Mouse (Mus musculus): ENCODE measurements around the gene Rpusd1. TPM values are rescaled to one million over a fixed set of nuclear protein-coding genes. Genes with fewer than 3 reads are reported as not detected.

The Rpusd1 gene
- 20.1 TPM for polyA plus RNA-seq (2017; shearing (Covaris generic))

DNA sequence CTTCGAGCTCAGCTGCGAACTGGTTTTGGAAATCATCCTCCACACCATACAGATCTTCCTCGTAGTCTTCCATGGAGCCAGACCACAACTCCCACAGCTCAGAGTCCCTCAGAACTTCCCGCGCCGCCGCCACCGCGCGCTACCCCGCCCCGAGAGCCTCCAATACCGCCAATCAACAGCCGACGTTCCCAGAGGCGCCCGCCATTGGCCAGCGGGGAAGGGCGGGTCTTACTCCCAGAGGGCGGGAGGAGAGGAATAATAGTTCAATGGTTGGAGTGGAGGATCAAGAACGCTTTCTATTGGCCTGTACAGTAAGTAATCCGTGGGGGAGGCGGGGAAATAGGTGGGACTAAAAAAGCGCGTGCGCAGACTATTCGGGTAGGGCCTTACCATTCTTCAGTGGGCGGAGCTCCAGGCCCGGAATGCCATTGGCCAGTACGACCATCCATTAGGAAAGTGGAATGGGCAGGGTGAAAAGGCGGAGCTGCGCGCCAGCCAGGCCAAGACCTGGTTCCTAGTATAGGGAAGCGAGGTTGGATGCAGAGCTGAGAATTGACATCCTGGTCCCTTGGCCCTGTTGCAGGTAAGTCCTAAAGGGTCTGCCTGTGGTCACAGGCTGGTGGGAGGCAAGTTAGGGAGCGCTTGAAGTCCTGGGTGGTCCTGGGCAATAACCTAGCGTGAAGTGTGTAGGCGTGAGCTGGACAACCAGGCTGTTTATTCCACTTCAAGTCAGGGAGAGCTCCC, at the start of gene Rpusd1, which contains the start of gene Chtf18:
Gene Rpusd1, plus strand, starts transcription at position 406 of the 744 bp plus-strand sequence.
Gene Chtf18, minus strand, starts transcription at position 155 of the 744 bp plus-strand sequence.

DNA sequence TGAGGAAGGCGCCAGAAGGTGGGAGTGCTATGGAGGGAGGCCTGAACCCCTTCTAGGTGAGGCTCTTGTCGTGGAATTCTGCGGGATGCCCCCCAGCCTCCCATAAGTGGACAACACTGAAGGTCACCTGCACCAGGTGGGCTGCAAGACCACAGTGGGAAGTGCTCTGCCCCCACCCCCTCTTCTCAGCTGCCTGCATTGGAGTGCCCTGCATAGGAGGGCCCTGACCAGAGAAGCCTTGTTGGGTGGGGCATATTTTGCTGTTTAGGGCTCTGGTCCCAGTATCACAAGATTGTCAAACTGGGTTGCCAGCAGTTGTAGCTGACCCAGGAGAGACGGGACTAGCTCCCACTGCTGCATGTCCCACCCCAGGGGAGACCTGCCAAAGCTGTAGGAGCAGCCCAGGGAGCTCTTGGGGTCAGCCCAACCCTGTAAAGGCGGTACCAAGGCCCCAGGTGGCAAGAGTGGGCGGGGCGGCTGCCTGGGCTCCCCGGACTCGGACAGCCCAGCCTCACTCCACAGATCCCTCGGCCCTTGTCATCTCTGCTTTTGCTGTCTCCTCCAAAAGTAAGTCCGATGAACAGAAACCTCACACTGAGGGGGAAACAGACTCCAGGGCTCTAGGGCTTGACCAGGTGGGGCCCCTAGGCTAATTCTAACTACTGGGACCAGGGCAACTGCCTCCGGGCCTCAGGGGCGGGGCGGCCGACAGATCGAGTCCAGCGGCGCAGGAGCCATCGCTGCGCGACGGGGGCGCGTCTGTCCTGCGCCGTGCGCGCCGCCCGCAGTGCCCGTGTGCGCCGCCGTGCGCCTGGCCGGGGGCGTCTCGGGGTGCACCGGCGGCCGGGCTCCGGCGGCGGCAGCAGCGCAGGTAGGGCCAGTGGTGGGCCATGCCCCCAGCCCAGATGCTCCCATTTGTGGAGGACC, 10.5 kb upstream of the Rpusd1 start, which contains the start of gene Gng13:
Gene Gng13, plus strand, starts transcription at position 461 of the 927 bp plus-strand sequence.

DNA sequence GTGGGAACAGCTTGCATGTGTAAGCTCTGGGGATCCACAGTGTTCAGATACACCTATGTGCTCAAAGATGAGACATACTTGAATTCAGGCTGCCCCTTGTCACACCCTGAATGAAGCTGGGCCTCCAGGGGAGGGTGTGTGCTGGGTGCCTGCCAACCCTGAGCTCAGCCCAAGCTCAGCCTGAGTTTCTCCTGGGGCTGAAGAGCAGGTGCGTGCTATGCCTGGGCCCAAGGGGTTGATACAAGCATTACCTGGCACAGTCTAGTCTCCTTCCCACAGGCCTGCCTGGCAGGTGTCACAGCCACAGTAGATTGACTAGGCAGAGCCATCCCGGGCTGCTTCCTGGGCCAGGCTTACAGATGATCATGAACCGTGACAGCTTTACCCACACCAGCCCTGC, 8.3 kb downstream of the Rpusd1 start, which contains the start of gene Mslnl:
Gene Mslnl, plus strand, starts transcription at position 298 of the 400 bp plus-strand sequence.

GRCm38 (mm10) chr17:25754241-25754640, 26.8 kb downstream of the Rpusd1 start, which contains the start of gene Msln:
Msln (minus strand) TSS chr17:25754378.

GRCm38 (mm10) chr17:25773549-25774120, 46.2 kb downstream of the Rpusd1 start, which contains the start of gene Narfl:
Narfl (plus strand) TSS chr17:25773776.

Other genes starting within 250 kb of the Rpusd1 start
- not detected for gene Sstr5, start 230.4 kb upstream of the Rpusd1 start, polyA plus RNA-seq (2017; shearing (Covaris generic))
- not detected for gene Sox8, start 157.0 kb upstream of the Rpusd1 start, polyA plus RNA-seq (2017; shearing (Covaris generic))
- gene Lmf1, start 148.6 kb upstream of the Rpusd1 start, polyA plus RNA-seq (2017; shearing (Covaris generic)) = 29.4 TPM
- gene Gng13, start 10.5 kb upstream of the Rpusd1 start, polyA plus RNA-seq (2017; shearing (Covaris generic)) = not detected
- 5.8 TPM for gene Chtf18, start 251 bp upstream of the Rpusd1 start, polyA plus RNA-seq (2017; shearing (Covaris generic))
- gene Mslnl, start 8.4 kb downstream of the Rpusd1 start, polyA plus RNA-seq (2017; shearing (Covaris generic)) = not detected
- gene Msln, start 26.7 kb downstream of the Rpusd1 start, polyA plus RNA-seq (2017; shearing (Covaris generic)) = not detected
- gene Narfl, start 46.1 kb downstream of the Rpusd1 start, polyA plus RNA-seq (2017; shearing (Covaris generic)) = 29.9 TPM
- gene Haghl, start 58.0 kb downstream of the Rpusd1 start, polyA plus RNA-seq (2017; shearing (Covaris generic)) = 59.1 TPM
- gene Ccdc78, start 58.9 kb downstream of the Rpusd1 start, polyA plus RNA-seq (2017; shearing (Covaris generic)) = 0.52 TPM
- gene Fam173a, start 65.2 kb downstream of the Rpusd1 start, polyA plus RNA-seq (2017; shearing (Covaris generic)) = 259 TPM
- not detected for gene AC134908.4, start 68.0 kb downstream of the Rpusd1 start, polyA plus RNA-seq (2017; shearing (Covaris generic))
- gene Metrn, start 69.5 kb downstream of the Rpusd1 start, polyA plus RNA-seq (2017; shearing (Covaris generic)) = 7.7 TPM
- not detected for gene Fbxl16, start 81.4 kb downstream of the Rpusd1 start, polyA plus RNA-seq (2017; shearing (Covaris generic))
- 46.8 TPM for gene Wdr24, start 96.0 kb downstream of the Rpusd1 start, polyA plus RNA-seq (2017; shearing (Covaris generic))
- gene Jmjd8, start 101.2 kb downstream of the Rpusd1 start, polyA plus RNA-seq (2017; shearing (Covaris generic)) = 44.0 TPM
- 63.7 TPM for gene Stub1, start 105.7 kb downstream of the Rpusd1 start, polyA plus RNA-seq (2017; shearing (Covaris generic))
- gene Rhbdl1, start 109.6 kb downstream of the Rpusd1 start, polyA plus RNA-seq (2017; shearing (Covaris generic)) = 0.27 TPM
- 0.48 TPM for gene Gm20683, start 114.1 kb downstream of the Rpusd1 start, polyA plus RNA-seq (2017; shearing (Covaris generic))
- gene Rhot2, start 117.2 kb downstream of the Rpusd1 start, polyA plus RNA-seq (2017; shearing (Covaris generic)) = 45.1 TPM
- 6.7 TPM for gene Wdr90, start 133.8 kb downstream of the Rpusd1 start, polyA plus RNA-seq (2017; shearing (Covaris generic))
- gene Mcrip2, start 141.1 kb downstream of the Rpusd1 start, polyA plus RNA-seq (2017; shearing (Covaris generic)) = 2.4 TPM
- gene Mettl26, start 147.4 kb downstream of the Rpusd1 start, polyA plus RNA-seq (2017; shearing (Covaris generic)) = 112 TPM
- gene Wfikkn1, start 153.2 kb downstream of the Rpusd1 start, polyA plus RNA-seq (2017; shearing (Covaris generic)) = 1.5 TPM
- 5.6 TPM for gene Rab40c, start 192.1 kb downstream of the Rpusd1 start, polyA plus RNA-seq (2017; shearing (Covaris generic))
- 63.9 TPM for gene Pigq, start 217.3 kb downstream of the Rpusd1 start, polyA plus RNA-seq (2017; shearing (Covaris generic))
- not detected for gene Nhlrc4, start 217.3 kb downstream of the Rpusd1 start, polyA plus RNA-seq (2017; shearing (Covaris generic))
- not detected for gene A930017K11Rik, start 224.9 kb downstream of the Rpusd1 start, polyA plus RNA-seq (2017; shearing (Covaris generic))